26 mouse cellular contexts compared by ENCODE assay signal in genomic region chr10:108073828-108074227, GRCm38 (mm10).
"Had no signal": no experiment of that assay in that cellular context is flagged by ENCODE, and none has a peak within 500 bp of the region (broad histone marks: within the 10 kb centered on the region; RNA-seq: fewer than 3 reads in every experiment).

No protein-coding gene starts in this region.

- H3K4me2 ChIP-seq: heart, embryonic 12.5 days; hindbrain, embryonic 13.5 days; hindbrain, embryonic 15.5 days; intestine, embryonic 15.5 days; kidney, embryonic 15.5 days; limb, embryonic 13.5 days; limb, embryonic 15.5 days; liver, embryonic 12.5 days had no signal

- H3K27ac ChIP-seq: heart, embryonic 10.5 days; hindbrain, embryonic 10.5 days; hindbrain, embryonic 13.5 days; hindbrain, embryonic 15.5 days; intestine, embryonic 15.5 days; kidney, embryonic 15.5 days; kidney, postnatal 0 days; limb, embryonic 13.5 days; limb, embryonic 15.5 days; liver, embryonic 12.5 days; liver, embryonic 14.5 days had no signal

- H3K36me3 ChIP-seq: heart, embryonic 10.5 days; heart, embryonic 12.5 days; hindbrain, embryonic 10.5 days; hindbrain, embryonic 13.5 days; hindbrain, embryonic 15.5 days; intestine, embryonic 15.5 days; kidney, embryonic 15.5 days; limb, embryonic 13.5 days; limb, embryonic 15.5 days; liver, embryonic 12.5 days had no signal

- DNase-seq: gastrocnemius, postnatal 10 days; gastrocnemius, postnatal 25 days; heart, adult 18-20 months; heart, postnatal 10 days; heart, postnatal 4 days; kidney, adult 11 months; kidney, adult 2 months; kidney, adult 9 months; kidney, postnatal 14 days; kidney, postnatal 36 days; layer of hippocampus, adult 9-11 months; layer of hippocampus, postnatal 36 days; left cerebral cortex, postnatal 4 days had no signal

- H3K27me3 ChIP-seq: heart, embryonic 12.5 days; hindbrain, embryonic 13.5 days; hindbrain, embryonic 15.5 days; intestine, embryonic 15.5 days; kidney, embryonic 15.5 days; limb, embryonic 13.5 days; limb, embryonic 15.5 days; liver, embryonic 12.5 days had no signal

- H3K4me3 ChIP-seq: heart, embryonic 10.5 days; heart, embryonic 12.5 days; hindbrain, embryonic 10.5 days; hindbrain, embryonic 13.5 days; hindbrain, embryonic 15.5 days; intestine, embryonic 15.5 days; kidney, embryonic 15.5 days; limb, embryonic 13.5 days; limb, embryonic 15.5 days; liver, embryonic 12.5 days had no signal

- H3K9ac ChIP-seq: heart, embryonic 12.5 days; hindbrain, embryonic 13.5 days; hindbrain, embryonic 15.5 days; intestine, embryonic 15.5 days; kidney, embryonic 15.5 days; limb, embryonic 13.5 days; limb, embryonic 15.5 days; liver, embryonic 12.5 days; liver, embryonic 14.5 days had no signal

- ATAC-seq: inflammation-experienced regulatory T-cells, adult 6 months; intestine, embryonic 15.5 days; liver, embryonic 12.5 days had no signal

- H3K9me3 ChIP-seq: heart, embryonic 10.5 days; heart, embryonic 12.5 days; hindbrain, embryonic 10.5 days; hindbrain, embryonic 13.5 days; hindbrain, embryonic 15.5 days; intestine, embryonic 15.5 days; kidney, embryonic 15.5 days; limb, embryonic 13.5 days; limb, embryonic 15.5 days; liver, embryonic 12.5 days had no signal

- H3K4me1 ChIP-seq: hindbrain, embryonic 15.5 days; kidney, embryonic 15.5 days; limb, embryonic 15.5 days; liver, embryonic 12.5 days had no signal
